Mouse (Mus musculus): ENCODE data around the gene Irf9. TPM values are rescaled to one million over a fixed set of nuclear protein-coding genes. Genes with fewer than 3 reads are reported as not detected.

Irf9 gene
- 24.2 and 33.2 TPM in 2 replicates for polyA plus RNA-seq (2011; ENCODE audit: insufficient read length, low read depth, missing spikeins)

GRCm38 (mm10) chr14:55603271-55603632 is at the start of gene Irf9:
Gene Irf9, plus strand, starts transcription at chr14:55603571.
- H3K4me1 ChIP-seq (ENCODE audit: control insufficient read depth, insufficient read depth, low read length): no peaks in the 10 kb centered on the region
- no peak for TF ChIP-seq POLR2A (IDR thresholded peaks at IDR 0.05; ENCODE audit: low read depth, low read length)
- TF ChIP-seq CTCF (IDR thresholded peaks at IDR 0.05; ENCODE audit: borderline replicate concordance, insufficient read depth, low read length): no peak
- H3K4me3 ChIP-seq (ENCODE audit: insufficient read depth, low read length): peak within 1 kb of the TSS; percentile 57
- peak within 1 kb of the TSS; percentile 76 for H3K27ac ChIP-seq (ENCODE audit: insufficient read depth, low read length)

- H3K27ac ChIP-seq (ENCODE audit: insufficient read depth, low read length): no peak overlapping the region
- no peak for TF ChIP-seq CTCF (IDR thresholded peaks at IDR 0.05; ENCODE audit: borderline replicate concordance, insufficient read depth, low read length)
- TF ChIP-seq POLR2A (IDR thresholded peaks at IDR 0.05; ENCODE audit: low read depth, low read length): 0 out of 2 replicates have a peak, but pooled peaks have one; percentile 5
Observed at GRCm38 (mm10) chr14:55554635-55555034, 48.7 kb upstream of the Irf9 start.

GRCm38 (mm10) chr14:55555788-55556187 is 47.6 kb upstream of the Irf9 start:
- TF ChIP-seq POLR2A (IDR thresholded peaks at IDR 0.05; ENCODE audit: low read depth, low read length): no peak
- no peak for TF ChIP-seq CTCF (IDR thresholded peaks at IDR 0.05; ENCODE audit: borderline replicate concordance, insufficient read depth, low read length)
- no peaks in the 10 kb centered on the region for H3K4me1 ChIP-seq (ENCODE audit: control insufficient read depth, insufficient read depth, low read length)

More at GRCm38 (mm10) chr14:55554635-55555034, 48.7 kb upstream of the Irf9 start:
- Histone ChIP-seq H3K4me1 (ENCODE audit: control insufficient read depth, insufficient read depth, low read length) (no peaks in the 10 kb centered on the region), H3K4me3 (ENCODE audit: insufficient read depth, low read length) (no peak overlapping the region)

GRCm38 (mm10) chr14:55557003-55557402 is 46.4 kb upstream of the Irf9 start:
- H3K4me1 ChIP-seq (ENCODE audit: control insufficient read depth, insufficient read depth, low read length): peaks cover 3% of the 10 kb centered on the region; the same call in 1 of the 2 replicates
- no peak overlapping the region for H3K27ac ChIP-seq (ENCODE audit: insufficient read depth, low read length)
- TF ChIP-seq POLR2A (IDR thresholded peaks at IDR 0.05; ENCODE audit: low read depth, low read length) (no peak), CTCF (IDR thresholded peaks at IDR 0.05; ENCODE audit: borderline replicate concordance, insufficient read depth, low read length) (peak; percentile 64)
- no peak overlapping the region for H3K4me3 ChIP-seq (ENCODE audit: insufficient read depth, low read length)

More at GRCm38 (mm10) chr14:55555788-55556187, 47.6 kb upstream of the Irf9 start:
- Histone ChIP-seq H3K4me3 (ENCODE audit: insufficient read depth, low read length) (no peak overlapping the region), H3K27ac (ENCODE audit: insufficient read depth, low read length) (no peak overlapping the region)

GRCm38 (mm10) chr14:55557587-55557986 is 45.8 kb upstream of the Irf9 start:
- TF ChIP-seq CTCF (IDR thresholded peaks at IDR 0.05; ENCODE audit: borderline replicate concordance, insufficient read depth, low read length): no peak
- no peak for TF ChIP-seq POLR2A (IDR thresholded peaks at IDR 0.05; ENCODE audit: low read depth, low read length)
- Histone ChIP-seq H3K27ac (ENCODE audit: insufficient read depth, low read length) (no peak overlapping the region), H3K4me1 (ENCODE audit: control insufficient read depth, insufficient read depth, low read length) (peaks cover 3% of the 10 kb centered on the region; the same call in 1 of the 2 replicates), H3K4me3 (ENCODE audit: insufficient read depth, low read length) (no peak overlapping the region)

- no peak overlapping the region for H3K27ac ChIP-seq (ENCODE audit: insufficient read depth, low read length)
- H3K4me1 ChIP-seq (ENCODE audit: control insufficient read depth, insufficient read depth, low read length): peaks cover 3% of the 10 kb centered on the region; the same call in 1 of the 2 replicates
- TF ChIP-seq CTCF (IDR thresholded peaks at IDR 0.05; ENCODE audit: borderline replicate concordance, insufficient read depth, low read length) (no peak), POLR2A (IDR thresholded peaks at IDR 0.05; ENCODE audit: low read depth, low read length) (no peak)
- no peak overlapping the region for H3K4me3 ChIP-seq (ENCODE audit: insufficient read depth, low read length)
Observed at GRCm38 (mm10) chr14:55558740-55559448, 44.5 kb upstream of the Irf9 start.

GRCm38 (mm10) chr14:55559799-55560201 is 43.6 kb upstream of the Irf9 start, which contains the start of gene Dcaf11:
Gene Dcaf11, plus strand, starts transcription at chr14:55560006.
- TF ChIP-seq CTCF (IDR thresholded peaks at IDR 0.05; ENCODE audit: borderline replicate concordance, insufficient read depth, low read length): no peak
- TF ChIP-seq POLR2A (IDR thresholded peaks at IDR 0.05; ENCODE audit: low read depth, low read length): peak; percentile 81
- peaks cover 3% of the 10 kb centered on the region; the same call in 1 of the 2 replicates for H3K4me1 ChIP-seq (ENCODE audit: control insufficient read depth, insufficient read depth, low read length)
- peak within 1 kb of the TSS; percentile 80 for H3K4me3 ChIP-seq (ENCODE audit: insufficient read depth, low read length)
- H3K27ac ChIP-seq (ENCODE audit: insufficient read depth, low read length): peak within 1 kb of the TSS; percentile 90

GRCm38 (mm10) chr14:55560202-55561073 is 42.9 kb upstream of the Irf9 start, which contains the start of gene A730061H03Rik:
Gene A730061H03Rik, minus strand, starts transcription at chr14:55560406.
- Histone ChIP-seq H3K4me3 (ENCODE audit: insufficient read depth, low read length) (peak within 1 kb of the TSS; percentile 80), H3K4me1 (ENCODE audit: control insufficient read depth, insufficient read depth, low read length) (peaks cover 3% of the 10 kb centered on the region; the same call in 1 of the 2 replicates), H3K27ac (ENCODE audit: insufficient read depth, low read length) (peak within 1 kb of the TSS; percentile 90)
- TF ChIP-seq POLR2A (IDR thresholded peaks at IDR 0.05; ENCODE audit: low read depth, low read length): peak; percentile 75
- TF ChIP-seq CTCF (IDR thresholded peaks at IDR 0.05; ENCODE audit: borderline replicate concordance, insufficient read depth, low read length): no peak

GRCm38 (mm10) chr14:55561860-55562259 is 41.5 kb upstream of the Irf9 start:
- H3K4me3 ChIP-seq (ENCODE audit: insufficient read depth, low read length): no peak overlapping the region
- TF ChIP-seq POLR2A (IDR thresholded peaks at IDR 0.05; ENCODE audit: low read depth, low read length): no peak
- no peak for TF ChIP-seq CTCF (IDR thresholded peaks at IDR 0.05; ENCODE audit: borderline replicate concordance, insufficient read depth, low read length)
- H3K27ac ChIP-seq (ENCODE audit: insufficient read depth, low read length): no peak overlapping the region
- peaks cover 3% of the 10 kb centered on the region; the same call in 1 of the 2 replicates for H3K4me1 ChIP-seq (ENCODE audit: control insufficient read depth, insufficient read depth, low read length)
